Mouse (Mus musculus) C2C12 (cell line): ENCODE measurements at regions not wholly inside any gene's neighbourhood (a gene's known extent, or its start where the extent isn't known, plus 50 kb on each side); places are given as distances from the start of the nearest gene placed in this dataset.

Experiments
- H3K27me3 ChIP-seq: one replicate; pipeline ENCODE4 v1.6.1; 2011; ENCODE audit not compliant: control insufficient read depth, insufficient read depth, insufficient read length
- H3K36me3 ChIP-seq: one replicate; pipeline ENCODE4 v1.6.1; 2011; ENCODE audit not compliant: control insufficient read depth, insufficient read depth
- H3K4me3 ChIP-seq: one replicate; pipeline ENCODE4 v1.5.1; 2011; ENCODE audit warnings: mild to moderate bottlenecking, control low read depth; ENCODE audit not compliant: poor library complexity, insufficient read depth, severe bottlenecking
- H3K79me2 ChIP-seq: one replicate; pipeline ENCODE4 v1.6.1; 2011; ENCODE audit not compliant: control insufficient read depth, insufficient read depth
- H3K79me3 ChIP-seq: one replicate; pipeline ENCODE4 v1.6.1; 2011; ENCODE audit warnings: low read depth, control low read depth
- H3ac ChIP-seq: one replicate; pipeline ENCODE3; 2011; ENCODE audit warnings: low read depth; ENCODE audit not compliant: control insufficient read depth, insufficient read length
- CEBPB ChIP-seq: IDR thresholded peaks from one replicate; pipeline ENCODE4 v1.6.1; 2011; ENCODE audit warnings: low read depth, mild to moderate bottlenecking, control low read depth, moderate library complexity
- CTCF ChIP-seq: IDR thresholded peaks from one replicate; pipeline ENCODE4 v1.5.1; 2011; ENCODE audit not compliant: control insufficient read depth, insufficient read depth, insufficient read length
- FOSL1 ChIP-seq: IDR thresholded peaks from one replicate; pipeline ENCODE4 v1.8.0; 2011; ENCODE audit warnings: mild to moderate bottlenecking, low read length; ENCODE audit not compliant: poor library complexity, insufficient read depth, severe bottlenecking
- MAX ChIP-seq: IDR thresholded peaks from one replicate; pipeline ENCODE4 v1.6.1; 2011; ENCODE audit warnings: mild to moderate bottlenecking, control low read depth
- MYOD1 ChIP-seq: IDR thresholded peaks from one replicate; pipeline ENCODE4 v1.6.1; 2011; ENCODE audit warnings: low read depth; ENCODE audit not compliant: control insufficient read depth, insufficient read length
- MYOG ChIP-seq: IDR thresholded peaks from one replicate; pipeline ENCODE4 v1.6.1; 2011; ENCODE audit not compliant: control insufficient read depth, insufficient read length; ENCODE audit errors: extremely low read depth
- USF1 ChIP-seq: IDR thresholded peaks from one replicate; pipeline ENCODE4 v1.6.1; 2011; ENCODE audit warnings: low read depth, mild to moderate bottlenecking, control low read depth, moderate library complexity

DNA sequence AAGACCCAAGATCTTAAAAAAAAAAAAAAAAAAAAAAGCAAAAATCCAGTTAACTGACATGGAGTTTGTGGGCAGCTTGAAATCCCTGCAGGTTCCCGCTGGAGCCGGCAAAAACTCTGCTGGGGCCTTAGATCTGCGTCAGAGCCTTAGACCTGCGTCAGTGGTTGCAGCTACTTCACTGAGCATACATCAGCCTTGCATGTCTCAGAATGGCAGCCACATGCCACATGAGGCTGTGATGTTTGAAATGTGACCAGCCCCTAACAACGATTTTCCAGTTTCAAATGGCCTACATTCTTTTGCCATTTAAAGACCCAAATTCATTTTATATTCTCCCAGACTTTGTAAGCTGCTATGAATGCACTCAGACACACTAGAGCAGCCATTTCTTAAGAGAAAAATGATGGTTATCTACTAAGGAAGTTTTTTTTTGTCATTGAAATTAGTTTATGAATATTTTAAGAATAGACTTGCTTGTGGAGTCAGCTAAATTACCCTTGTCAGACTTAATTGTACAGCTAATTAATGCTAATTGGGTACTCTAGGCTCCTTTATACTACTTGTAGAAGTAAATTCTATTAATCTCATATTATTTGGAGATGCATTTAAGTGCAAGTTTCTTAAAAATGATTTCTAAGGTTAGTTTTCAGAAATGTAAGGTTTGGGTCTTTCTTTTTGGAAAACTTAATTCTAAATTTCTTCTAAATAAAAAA is 70.8 kb downstream of the Toporsl start:
- H3K79me3 ChIP-seq: no peaks in the 10 kb centered on the region
- no peaks in the 10 kb centered on the region for H3K36me3 ChIP-seq
- no peak overlapping the region for H3ac ChIP-seq
- H3K79me2 ChIP-seq: no peaks in the 10 kb centered on the region
- no peaks in the 10 kb centered on the region for H3K27me3 ChIP-seq
- H3K4me3 ChIP-seq: no peak overlapping the region
- TF ChIP-seq MAX (no peak), CTCF (no peak), MYOD1 (no peak), FOSL1 (no peak), MYOG (no peak), USF1 (no peak), CEBPB (no peak)

DNA sequence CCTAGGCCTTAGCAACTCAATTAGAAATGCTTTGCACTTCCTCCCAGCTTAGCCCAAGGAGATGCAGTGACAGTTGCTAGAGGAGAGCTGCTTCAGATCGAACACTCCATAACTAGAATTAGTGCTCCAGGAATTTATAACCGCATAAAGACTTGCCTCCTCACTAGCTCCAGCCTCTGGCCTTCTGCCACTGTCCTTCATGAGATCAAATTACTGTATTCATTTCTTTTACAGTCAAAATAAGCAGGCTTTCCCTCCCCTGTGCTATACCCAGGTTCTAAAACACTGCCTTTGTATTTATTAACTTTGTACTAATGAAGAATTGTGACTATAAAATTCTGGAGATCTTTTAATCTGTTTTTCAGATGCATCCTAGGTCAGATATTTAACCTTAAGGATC is 104.8 kb upstream of the Olfr275 start:
- TF ChIP-seq CEBPB (no peak), USF1 (no peak), MYOG (no peak), FOSL1 (no peak), MAX (no peak), MYOD1 (no peak), CTCF (no peak)
- no peaks in the 10 kb centered on the region for H3K79me2 ChIP-seq
- H3K27me3 ChIP-seq: no peaks in the 10 kb centered on the region
- H3K79me3 ChIP-seq: no peaks in the 10 kb centered on the region
- H3K4me3 ChIP-seq: no peak overlapping the region
- no peaks in the 10 kb centered on the region for H3K36me3 ChIP-seq
- H3ac ChIP-seq: no peak overlapping the region

DNA sequence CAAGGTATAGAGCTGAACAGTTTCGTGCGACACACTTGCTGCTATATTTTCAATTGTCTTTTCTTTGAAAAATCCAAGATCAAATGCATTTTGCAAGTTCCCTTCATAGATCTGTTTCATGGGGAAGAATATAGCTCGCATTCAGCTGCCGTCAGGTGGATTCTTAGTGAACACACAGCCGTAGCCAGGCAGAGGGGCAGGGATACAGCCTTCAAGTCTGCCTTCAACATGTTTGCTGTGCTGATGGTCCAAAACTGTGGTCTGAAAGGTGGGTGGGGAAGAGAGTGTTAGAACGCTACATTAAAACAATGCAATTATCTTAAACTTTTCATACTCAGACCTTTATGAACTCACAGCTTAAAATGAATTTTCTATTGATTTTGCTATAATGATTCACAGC is 88.2 kb upstream of the Olfr275 start:
- Histone ChIP-seq H3ac (no peak overlapping the region), H3K36me3 (no peaks in the 10 kb centered on the region)

DNA sequence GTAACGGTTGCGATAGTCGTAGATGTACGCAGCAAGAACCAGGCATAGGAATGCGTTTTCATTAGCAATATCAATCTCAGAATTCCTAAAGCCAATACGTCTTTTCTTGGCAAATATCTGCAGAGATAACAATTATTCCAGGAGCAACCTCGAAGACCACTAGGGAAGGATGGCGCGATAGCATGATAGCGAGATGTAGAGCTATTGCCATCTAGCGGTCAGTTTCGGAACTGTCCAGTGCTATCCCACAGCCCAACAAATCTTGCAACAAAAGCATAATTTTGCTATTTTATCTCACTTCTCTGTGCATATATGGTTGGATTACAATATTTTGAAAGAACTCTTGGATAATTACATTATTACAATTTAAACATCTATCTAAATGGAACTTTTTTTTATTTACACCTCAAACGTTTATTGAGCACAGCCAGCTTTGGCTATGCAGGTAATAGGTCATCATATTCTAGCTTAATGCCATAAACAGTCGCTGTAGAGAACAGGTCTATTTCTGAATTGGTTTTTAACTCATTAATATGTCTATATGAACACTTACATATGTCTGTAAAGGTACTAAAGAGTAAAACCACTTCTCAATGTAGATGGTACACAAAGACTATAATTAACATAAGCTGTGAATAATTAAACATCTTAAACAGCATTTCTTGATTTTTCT is 87.6 kb upstream of the Olfr275 start:
- Histone ChIP-seq H3K27me3 (no peaks in the 10 kb centered on the region), H3ac (no peak overlapping the region), H3K79me3 (no peaks in the 10 kb centered on the region), H3K4me3 (no peak overlapping the region), H3K79me2 (no peaks in the 10 kb centered on the region), H3K36me3 (no peaks in the 10 kb centered on the region)
- no peak for TF ChIP-seq CEBPB
- TF ChIP-seq CTCF: peak; percentile 51

More for the DNA sequence above, 88.2 kb upstream of the Olfr275 start:
- Histone ChIP-seq H3K79me3 (no peaks in the 10 kb centered on the region), H3K4me3 (no peak overlapping the region), H3K27me3 (no peaks in the 10 kb centered on the region), H3K79me2 (no peaks in the 10 kb centered on the region)
- TF ChIP-seq USF1 (no peak), CTCF (no peak), MYOD1 (no peak), MYOG (no peak)

- Histone ChIP-seq H3K79me3 (no peaks in the 10 kb centered on the region), H3K79me2 (no peaks in the 10 kb centered on the region), H3K27me3 (no peaks in the 10 kb centered on the region), H3ac (no peak overlapping the region), H3K4me3 (no peak overlapping the region), H3K36me3 (no peaks in the 10 kb centered on the region)
- no peak for TF ChIP-seq MYOG
- no peak for TF ChIP-seq FOSL1
- no peak for TF ChIP-seq CTCF
Observed at GRCm38 (mm10) chr4:52733141-52733540, 81.3 kb upstream of the Olfr275 start.
